Mouse (Mus musculus) heart, adult 2 months (tissue): ENCODE data around the gene Foxd3.

ENCODE experiments used
- CTCF ChIP-seq: fragments of 200-600 bp; IDR thresholded peaks from 2 replicates; pipeline ENCODE4 v1.8.1; 2022; ENCODE audit warnings: antibody characterized with exemption, mild to moderate bottlenecking, moderate library complexity
- POLR2A ChIP-seq: fragments of 200-500 bp; IDR thresholded peaks from 2 replicates; pipeline ENCODE4 v1.6.1; 2011; ENCODE audit warnings: mild to moderate bottlenecking, low read depth, low read length, control low read depth; ENCODE audit not compliant: insufficient read depth

DNA sequence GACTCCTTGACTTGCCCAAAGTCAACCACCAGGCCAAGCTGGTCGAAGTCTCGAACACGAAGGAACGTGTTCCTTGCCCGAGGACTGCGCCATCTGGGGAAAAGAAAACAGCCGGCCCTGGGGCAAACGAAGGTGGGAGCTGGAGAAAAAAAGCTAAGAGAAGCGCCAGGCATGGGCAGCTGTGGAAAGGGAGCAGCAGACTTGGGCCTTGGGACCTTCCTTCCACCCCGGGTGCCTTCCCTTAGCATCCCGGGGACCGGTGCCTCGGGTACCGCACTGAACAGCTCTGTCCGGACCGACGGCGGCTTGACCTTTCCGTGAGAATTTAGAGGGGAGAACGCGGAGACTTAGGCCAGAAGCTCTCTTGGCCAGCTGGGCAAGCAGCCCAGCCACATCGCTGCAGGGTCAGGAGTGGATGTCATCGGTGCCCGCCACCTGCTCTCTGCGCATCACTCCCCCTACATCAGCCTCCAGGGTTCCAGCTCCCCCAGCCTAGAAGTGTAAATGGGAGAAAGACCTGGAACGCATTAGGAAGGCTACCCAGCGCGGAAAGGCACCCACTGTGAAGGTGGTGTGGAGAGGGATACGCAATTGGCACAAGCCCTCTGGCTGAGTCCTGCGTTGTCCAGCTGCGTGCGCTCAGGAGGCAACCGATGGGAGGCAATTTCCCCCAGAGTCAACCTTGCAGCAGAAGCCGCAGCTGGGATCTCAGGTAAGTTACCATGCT lies 6.9 kb downstream of the Foxd3 start:
- TF ChIP-seq POLR2A (no peak), CTCF (no peak)
